Mouse (Mus musculus) cerebellum, postnatal 36 days (tissue): ENCODE measurements at regions not wholly inside any gene's neighbourhood (a gene's known extent, or its start where the extent isn't known, plus 50 kb on each side); places are given as distances from the start of the nearest gene placed in this dataset.

ENCODE experiments used
- DNase-seq, 2 experiments: peaks; one replicate each; pipeline ENCODE4 v3.0.0; 2021 to 2022; ENCODE audit warnings: mixed read lengths in 2 of 2

DNA sequence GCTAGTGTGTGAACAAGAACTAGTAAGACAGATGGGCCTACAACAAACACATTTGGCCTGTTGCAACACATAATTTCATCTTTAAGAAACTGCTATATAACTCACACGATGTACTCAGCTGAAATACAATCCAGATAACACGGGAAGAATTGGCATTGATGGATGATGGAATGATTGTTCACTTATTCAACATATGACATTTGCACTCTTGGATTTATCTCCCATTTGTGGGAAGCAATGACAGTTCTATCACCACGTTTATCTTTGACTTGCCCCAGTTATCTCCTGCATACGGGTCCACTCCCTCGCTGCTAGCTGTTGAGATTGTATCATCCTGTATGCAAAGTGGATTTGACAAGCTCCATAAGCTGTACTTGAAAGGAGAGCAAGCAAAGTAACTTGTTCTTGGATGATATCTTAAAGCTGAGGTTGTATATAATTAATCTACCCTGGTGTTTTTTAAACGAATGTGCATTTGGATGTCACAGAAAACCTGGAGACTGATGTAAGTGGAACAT lies 2474.9 kb upstream of the Gm7489 start:
- no peak for DNase-seq

GRCm38 (mm10) chr15:51411966-51412365 lies 2472.7 kb upstream of the Gm7489 start:
- no peak for DNase-seq

GRCm38 (mm10) chr15:51442606-51443005 lies 2442.1 kb upstream of the Gm7489 start:
- DNase-seq, result no peak

DNA sequence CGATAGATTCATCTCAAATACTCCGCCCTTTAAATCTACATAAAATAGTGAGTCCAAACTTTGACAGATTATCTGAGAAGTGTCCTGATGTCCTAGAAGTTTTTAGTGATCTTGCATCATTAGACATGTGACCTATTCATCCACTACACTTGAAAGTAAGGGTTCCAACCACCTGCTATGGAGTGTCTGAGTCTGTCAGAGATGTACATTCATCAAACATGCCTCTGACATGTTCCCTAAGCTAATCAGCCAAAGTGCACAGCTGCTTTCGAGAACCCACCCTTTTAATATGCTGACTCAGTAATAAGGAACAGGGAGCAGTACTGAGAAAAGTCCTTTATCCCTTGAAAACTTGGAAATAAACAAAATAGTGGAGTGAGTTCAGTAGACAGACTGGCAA lies 2414.8 kb upstream of the Gm7489 start:
- no peak for DNase-seq

GRCm38 (mm10) chr15:51471143-51471542 lies 2413.6 kb upstream of the Gm7489 start:
- no peak for DNase-seq

DNA sequence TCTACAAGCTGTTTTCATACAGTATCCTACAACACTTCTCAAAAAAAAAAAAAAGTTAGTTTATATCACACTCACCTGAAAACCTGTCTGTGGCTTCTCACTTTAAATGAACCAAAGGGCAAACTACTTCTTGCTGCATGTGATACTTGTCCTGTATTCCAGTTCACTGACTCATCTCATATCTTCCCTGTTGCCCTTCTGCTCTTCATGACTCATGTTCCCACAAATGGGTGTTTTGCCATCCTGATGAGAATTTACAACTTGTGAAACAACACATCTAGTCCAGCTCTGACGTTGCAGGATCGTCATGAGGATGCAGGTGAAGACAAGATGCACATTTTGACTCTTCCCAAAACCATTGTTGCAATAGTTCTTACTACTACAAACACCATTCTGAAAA lies 2412.7 kb upstream of the Gm7489 start:
- no peak for DNase-seq

- no peak for DNase-seq
Observed at GRCm38 (mm10) chr15:51481856-51482255, 2402.8 kb upstream of the Gm7489 start.

- no peak for DNase-seq
Observed at GRCm38 (mm10) chr15:51484207-51484606, 2400.5 kb upstream of the Gm7489 start.

DNA sequence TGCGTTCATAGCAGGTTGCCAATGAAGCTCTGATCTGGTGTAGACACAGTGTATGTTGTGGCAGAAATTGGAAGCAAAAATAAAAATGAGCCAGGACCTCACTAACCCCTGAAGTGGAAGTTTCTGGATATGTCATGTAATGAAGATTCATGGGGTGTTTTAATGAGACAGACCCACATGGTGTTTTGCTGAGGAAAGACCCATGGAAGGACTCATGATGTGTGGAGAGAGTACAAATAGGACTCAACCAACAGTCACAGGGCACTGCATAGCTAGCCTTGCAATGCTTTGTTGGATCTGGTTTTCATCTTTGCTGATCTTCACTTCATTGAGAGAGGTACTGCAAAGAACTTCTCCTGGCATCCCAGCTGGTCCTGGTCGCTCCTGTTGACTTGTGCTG lies 2399.2 kb upstream of the Gm7489 start:
- no peak for DNase-seq

GRCm38 (mm10) chr15:51502058-51502741 lies 2382.5 kb upstream of the Gm7489 start:
- DNase-seq, result no peak

GRCm38 (mm10) chr15:51502742-51503270 lies 2381.9 kb upstream of the Gm7489 start:
- no peak for DNase-seq

- no peak for DNase-seq
Observed at GRCm38 (mm10) chr15:51503341-51503740, 2381.4 kb upstream of the Gm7489 start.

- peak in 1 of 2 experiments; percentile 8 for DNase-seq
Observed at GRCm38 (mm10) chr15:51504016-51504760, 2380.5 kb upstream of the Gm7489 start.

DNA sequence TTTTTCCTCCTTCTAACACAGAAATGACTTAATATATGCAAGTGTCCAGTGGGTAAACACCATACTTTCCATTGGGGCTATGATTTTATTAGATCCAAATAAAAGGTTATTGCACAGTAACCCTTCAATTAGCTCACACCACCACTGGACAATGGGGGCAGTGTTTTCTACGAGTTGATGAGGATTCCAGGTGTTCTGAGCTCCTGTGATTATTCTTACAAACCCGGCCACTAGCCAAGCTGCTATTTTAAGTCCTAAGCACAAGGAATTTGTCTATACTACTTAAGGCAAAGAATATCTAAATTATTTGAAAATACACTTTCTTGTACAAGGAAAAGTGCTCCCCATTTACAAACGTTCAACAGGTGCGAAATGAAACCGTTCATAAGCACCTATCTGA lies 2379.9 kb upstream of the Gm7489 start:
- DNase-seq, result no peak

DNA sequence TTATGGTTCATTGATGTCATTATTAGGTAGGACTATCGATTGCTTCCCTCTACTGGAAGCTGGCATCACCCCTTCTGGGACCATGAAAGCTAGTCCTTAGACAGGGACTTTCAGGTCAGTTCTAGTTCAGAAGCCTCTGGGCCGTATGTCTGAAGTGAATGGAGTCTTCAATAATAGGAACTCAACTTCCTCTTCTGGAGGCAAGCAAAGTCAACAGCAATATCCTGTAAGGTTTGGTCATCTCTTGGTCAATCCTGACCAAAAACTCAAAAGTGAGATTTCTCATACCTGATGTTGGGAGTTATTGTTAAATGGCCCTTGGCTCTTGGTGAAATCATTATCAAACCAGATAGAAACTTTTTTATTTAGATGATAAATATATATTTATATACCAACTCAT lies 2377.6 kb upstream of the Gm7489 start:
- no peak for DNase-seq

GRCm38 (mm10) chr15:51511319-51511718 lies 2373.4 kb upstream of the Gm7489 start:
- no peak for DNase-seq

- DNase-seq, result no peak
Observed at GRCm38 (mm10) chr15:51536317-51536716, 2348.4 kb upstream of the Gm7489 start.

- no peak for DNase-seq
Observed at GRCm38 (mm10) chr15:51551216-51551775, 2333.4 kb upstream of the Gm7489 start.

DNA sequence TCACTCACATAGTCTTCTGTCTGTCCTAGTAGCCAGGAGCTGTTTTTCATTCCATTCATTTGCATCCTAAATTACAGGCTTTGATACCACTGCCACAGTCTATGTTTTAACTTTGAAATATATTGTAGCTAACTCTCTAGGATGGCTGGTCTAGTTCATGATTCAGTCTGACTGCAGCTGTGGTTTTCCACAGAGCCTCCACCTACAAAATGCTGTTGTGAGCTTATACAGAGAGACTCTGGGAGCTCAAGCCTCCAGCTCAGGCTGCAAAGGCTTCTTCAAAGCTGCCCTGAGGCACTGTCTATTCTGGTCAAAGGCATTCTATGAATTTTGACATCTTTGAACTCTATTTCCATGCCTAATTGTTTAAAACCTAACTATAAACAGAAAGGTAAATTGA lies 2326.5 kb upstream of the Gm7489 start:
- no peak for DNase-seq

DNA sequence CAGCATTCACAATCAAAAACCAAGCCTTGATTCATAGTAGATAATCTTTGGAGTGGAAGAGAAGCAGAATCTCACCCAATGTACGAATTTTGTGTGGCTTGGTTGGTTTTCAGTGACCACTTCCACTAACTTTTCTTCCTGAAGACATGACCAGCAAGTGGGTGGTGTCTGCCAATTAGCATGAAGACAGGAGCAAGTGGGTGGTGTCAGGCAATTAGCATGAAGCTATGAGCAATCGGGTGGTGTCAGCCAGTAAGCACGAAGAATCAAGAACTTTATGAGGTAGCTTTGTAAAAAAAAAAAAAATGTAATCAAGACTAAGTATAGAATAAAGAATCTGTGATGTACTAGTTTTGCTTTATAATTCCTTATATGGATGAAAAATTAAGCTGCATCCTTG lies 2319.2 kb upstream of the Gm7489 start:
- DNase-seq, result no peak

DNA sequence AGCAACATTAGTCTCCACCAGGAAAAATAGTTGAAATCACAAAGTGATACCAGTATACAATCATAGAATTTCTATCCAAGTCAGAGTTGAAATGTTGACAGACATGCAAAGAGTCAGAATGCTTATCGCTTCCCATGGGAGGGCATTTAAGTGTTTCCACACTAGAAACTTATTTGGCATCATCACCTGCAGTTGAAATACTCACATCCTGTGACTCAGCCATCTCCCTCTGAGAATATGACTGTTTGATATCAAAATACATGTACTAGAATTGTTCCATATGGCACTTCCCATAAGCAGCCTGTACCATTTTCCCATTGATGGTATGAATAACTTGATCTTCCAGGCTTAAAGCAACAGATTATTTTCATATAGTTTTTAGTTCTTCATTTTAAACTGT lies 2314.1 kb upstream of the Gm7489 start:
- DNase-seq, result no peak

DNA sequence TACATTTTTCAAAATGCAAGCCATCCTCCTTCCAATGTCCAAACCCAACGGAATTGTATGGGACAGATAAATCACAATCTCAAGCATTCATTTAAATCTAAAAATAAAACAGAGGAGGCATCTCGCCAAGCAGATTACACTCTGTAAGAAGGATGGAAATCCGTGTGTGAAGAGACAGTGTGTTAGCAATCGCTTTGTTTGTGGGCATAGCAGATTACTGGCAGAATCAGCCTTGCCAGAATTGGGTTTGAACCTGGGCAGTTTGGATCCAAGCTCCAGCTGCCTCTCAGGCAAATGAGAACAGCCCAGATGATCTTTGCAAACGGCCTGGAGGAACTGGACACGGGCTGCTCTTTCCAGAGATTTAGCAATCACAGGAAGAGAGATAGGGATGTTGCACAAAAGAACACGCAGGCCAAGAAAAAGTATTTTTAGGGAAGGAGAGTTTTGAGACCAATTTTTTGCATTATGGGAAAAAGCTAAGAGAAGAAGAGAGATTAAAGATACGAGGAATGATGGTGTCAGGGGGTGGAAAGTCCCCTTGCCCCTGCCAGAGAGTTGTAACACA lies 2310.1 kb upstream of the Gm7489 start:
- DNase-seq, result no peak

GRCm38 (mm10) chr15:51583636-51584035 lies 2301.1 kb upstream of the Gm7489 start:
- DNase-seq, result no peak
